Mouse (Mus musculus) liver, adult (tissue): ENCODE data around the gene Slc25a40.

Experiments
- GATA4 ChIP-seq: IDR thresholded peaks from 2 replicates; pipeline ENCODE4 v1.6.1; 2014; ENCODE audit warnings: mild to moderate bottlenecking, low read length; ENCODE audit not compliant: insufficient replicate concordance

The Slc25a40 gene

GRCm38 (mm10) chr5:8422157-8422931, at the start of gene Slc25a40, which contains the start of gene Dbf4:
Slc25a40 (plus strand) TSS chr5:8422850.
Dbf4 (minus strand) TSS chr5:8422716.
- no peak for TF ChIP-seq GATA4

- no peak for TF ChIP-seq GATA4
Measured at GRCm38 (mm10) chr5:8373415-8373814, 49.2 kb upstream of the Slc25a40 start.

DNA sequence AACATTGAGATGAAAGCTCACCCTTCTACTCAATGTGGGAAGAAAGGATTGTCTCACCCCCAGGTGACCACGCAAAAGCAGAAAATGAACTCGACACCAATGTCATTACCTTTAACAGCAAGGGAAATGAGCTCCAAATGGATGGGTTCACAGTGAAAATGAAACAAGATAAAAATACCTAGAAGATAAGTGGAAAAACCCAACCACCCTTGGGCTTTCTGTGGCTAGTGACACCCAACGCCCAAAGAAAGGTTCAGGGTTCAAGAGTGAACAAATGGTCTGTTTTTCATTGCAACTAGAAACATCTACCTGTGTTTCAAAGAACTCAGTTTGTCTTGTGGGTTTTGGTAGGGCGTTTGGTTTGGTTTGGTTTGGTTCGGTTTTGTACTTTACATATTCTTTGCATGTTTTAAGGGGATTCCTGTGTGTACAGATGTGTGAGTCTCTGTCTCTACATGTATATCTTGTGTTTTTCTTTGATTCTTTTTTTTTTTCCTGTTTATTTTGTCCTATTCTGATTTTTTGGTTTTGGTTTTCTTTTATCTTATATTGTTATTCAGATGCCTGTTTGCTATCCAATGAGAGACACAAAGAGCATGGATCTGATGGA, 48.2 kb upstream of the Slc25a40 start:
- TF ChIP-seq GATA4: no peak

- TF ChIP-seq GATA4: no peak
Measured at GRCm38 (mm10) chr5:8393891-8394583, 28.6 kb upstream of the Slc25a40 start.

DNA sequence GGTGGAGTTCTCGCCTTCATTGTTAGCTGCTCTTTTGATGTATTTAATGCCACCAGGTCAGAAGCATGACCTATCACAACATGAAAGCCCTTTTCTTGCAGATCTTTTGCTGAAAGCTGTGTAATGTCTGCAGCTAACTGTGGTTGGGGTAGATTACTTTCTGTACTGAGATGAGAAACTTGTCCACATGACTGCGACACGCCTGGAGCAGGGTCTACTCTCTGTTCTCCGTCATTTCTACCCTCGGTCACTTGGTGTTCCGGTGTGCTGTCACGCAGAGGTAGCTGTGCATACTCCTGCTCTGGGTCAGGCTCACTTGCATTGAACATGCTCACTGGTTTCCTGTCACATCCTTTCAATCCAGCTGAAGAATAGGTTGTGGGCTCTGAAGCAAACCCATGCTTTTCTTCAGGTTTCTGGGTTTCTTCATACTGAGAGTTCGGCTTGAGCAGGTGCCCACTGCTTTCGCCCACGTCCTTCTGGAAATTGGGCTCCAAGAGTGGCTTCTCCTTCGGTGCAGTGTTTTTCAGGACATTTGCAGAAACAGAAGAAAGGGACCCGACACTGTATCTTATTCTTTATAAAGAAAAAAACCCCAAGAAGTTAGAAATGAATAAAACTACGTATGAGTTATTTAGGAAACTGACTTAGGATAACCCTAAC, 24.9 kb upstream of the Slc25a40 start:
- TF ChIP-seq GATA4: no peak

GRCm38 (mm10) chr5:8408746-8409145, 13.9 kb upstream of the Slc25a40 start:
- no peak for TF ChIP-seq GATA4

- no peak for TF ChIP-seq GATA4
Measured at GRCm38 (mm10) chr5:8416683-8417413, 5.8 kb upstream of the Slc25a40 start.

DNA sequence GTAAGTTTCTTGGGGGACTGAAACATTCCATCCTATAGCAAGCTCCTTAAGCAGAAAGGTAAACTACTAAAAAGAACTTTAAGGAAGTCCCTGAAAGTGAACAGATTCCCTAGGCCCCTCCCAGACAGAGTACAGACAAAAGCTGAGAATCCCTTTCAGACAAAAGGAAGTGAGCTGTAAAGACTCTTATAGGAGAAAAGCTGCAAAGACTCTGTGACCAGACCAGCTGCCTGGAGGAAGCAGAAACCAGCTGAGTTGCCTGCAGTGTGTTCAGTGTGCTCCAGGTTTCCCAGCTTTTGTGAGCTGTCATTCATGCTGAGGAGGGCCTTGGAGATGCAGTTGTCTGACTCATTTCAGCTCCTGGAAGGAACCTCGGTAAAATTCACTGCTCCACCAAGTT, 5.2 kb upstream of the Slc25a40 start:
- no peak for TF ChIP-seq GATA4

DNA sequence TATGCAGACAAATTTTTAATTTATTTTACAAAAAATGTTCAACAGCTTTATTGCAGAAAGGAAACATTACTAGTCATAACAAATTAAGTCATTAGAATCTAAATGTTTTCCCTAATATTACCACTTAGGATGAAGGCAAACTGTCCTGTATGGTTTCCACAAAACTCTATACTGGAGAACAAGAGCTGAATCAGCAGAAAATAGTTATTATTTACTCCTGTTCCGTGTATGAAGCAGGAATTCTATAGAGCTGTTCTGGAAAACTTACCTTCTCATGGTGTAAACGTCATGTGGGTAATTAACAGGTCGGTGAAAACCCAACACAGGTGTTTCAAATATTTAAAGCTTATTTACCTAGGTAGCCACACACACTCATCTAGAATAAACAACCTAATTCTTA, 1.2 kb upstream of the Slc25a40 start:
- TF ChIP-seq GATA4: no peak

- no peak for TF ChIP-seq GATA4
Measured at GRCm38 (mm10) chr5:8422932-8423928, 580 bp downstream of the Slc25a40 start.

- TF ChIP-seq GATA4: no peak
Measured at GRCm38 (mm10) chr5:8424116-8424515, 1.5 kb downstream of the Slc25a40 start.

GRCm38 (mm10) chr5:8425899-8426298, 3.2 kb downstream of the Slc25a40 start:
- no peak for TF ChIP-seq GATA4

- TF ChIP-seq GATA4: no peak
Measured at GRCm38 (mm10) chr5:8437481-8438156, 15.0 kb downstream of the Slc25a40 start.

GRCm38 (mm10) chr5:8439095-8439494, 16.4 kb downstream of the Slc25a40 start:
- TF ChIP-seq GATA4: no peak

GRCm38 (mm10) chr5:8455565-8455964, 32.9 kb downstream of the Slc25a40 start:
- TF ChIP-seq GATA4: no peak
